In genomic region chr15:85500267-85500666, GRCm38 (mm10) we compare ENCODE assay signal across 30 mouse cellular contexts. TPM values are rescaled to one million over a fixed set of nuclear protein-coding genes. Genes with fewer than 3 reads are reported as not detected.
"Had no signal": no experiment of that assay in that cellular context is flagged by ENCODE, and none has a peak within 500 bp of the region (broad histone marks: within the 10 kb centered on the region; RNA-seq: fewer than 3 reads in every experiment).

No protein-coding gene starts in this region.

- H3K9ac ChIP-seq: kidney, embryonic 15.5 days; liver, embryonic 13.5 days; midbrain, embryonic 13.5 days; neural tube, embryonic 12.5 days; neural tube, embryonic 15.5 days had no signal

- H3K9me3 ChIP-seq: kidney, embryonic 15.5 days; liver, embryonic 13.5 days; midbrain, embryonic 13.5 days; neural tube, embryonic 12.5 days; neural tube, embryonic 15.5 days had no signal

- H3K4me2 ChIP-seq: kidney, embryonic 15.5 days; liver, embryonic 13.5 days; midbrain, embryonic 13.5 days; neural tube, embryonic 12.5 days; neural tube, embryonic 15.5 days had no signal

- H3K4me3 ChIP-seq: kidney, embryonic 15.5 days; left cerebral cortex, adult 2 months; liver, embryonic 13.5 days; midbrain, embryonic 13.5 days; neural tube, embryonic 12.5 days; neural tube, embryonic 15.5 days had no signal

- DNase-seq: kidney, postnatal 10 days; kidney, postnatal 36 days; layer of hippocampus, postnatal 36 days; liver, embryonic 13.5 days; lung, adult 2 months; lung, postnatal 14 days; right cerebral cortex, adult 18-20 months; right cerebral cortex, postnatal 14 days; right cerebral cortex, postnatal 4 days; thymus, adult 2 months; thymus, postnatal 14 days; thymus, postnatal 4 days had no signal

- H3K27ac ChIP-seq: kidney, embryonic 15.5 days; left cerebral cortex, adult 2 months; liver, embryonic 13.5 days; neural tube, embryonic 12.5 days; neural tube, embryonic 15.5 days; stomach, postnatal 0 days had no signal

- ATAC-seq: midbrain, embryonic 13.5 days had no signal

- H3K27me3 ChIP-seq: kidney, embryonic 15.5 days; midbrain, embryonic 13.5 days; neural tube, embryonic 12.5 days; neural tube, embryonic 15.5 days had no signal

- H3K36me3 ChIP-seq: kidney, embryonic 15.5 days; liver, embryonic 13.5 days; midbrain, embryonic 13.5 days; neural tube, embryonic 12.5 days; neural tube, embryonic 15.5 days had no signal

- H3K4me1 ChIP-seq: liver, embryonic 13.5 days had no signal

RNA-seq across cellular contexts. Expression of gene 7530416G11Rik, which starts 2.8 kb away (rescaled TPM):
- total RNA-seq: layer of hippocampus, adult 8-10 months; layer of hippocampus, postnatal 10 days; layer of hippocampus, postnatal 36 days; left cerebral cortex, adult 2 months; left cerebral cortex, postnatal 10 days; left cerebral cortex, postnatal 36 days; liver, adult 2 months; megakaryocyte progenitor cell, adult 5-6 weeks; megakaryocyte-erythroid progenitor cell, adult 5-6 weeks had no signal
- polyA plus RNA-seq: kidney, embryonic 15.5 days; limb, embryonic 11.5 days; limb, embryonic 14.5 days; liver, adult 2 months; liver, embryonic 13.5 days; liver, embryonic 16.5 days; lung, adult 2 months; lung, embryonic 16.5 days; midbrain, embryonic 13.5 days; neural tube, embryonic 12.5 days; neural tube, embryonic 15.5 days; stomach, embryonic 14.5 days; stomach, postnatal 0 days; thymus, adult 2 months had no signal
